Mouse (Mus musculus) kidney, postnatal 25 days (tissue): ENCODE results near the gene Gfy.
A peak's percentile ranks its signal among the peaks of the same experiment; 100 is the strongest.

Experiments
- DNase-seq, 2 experiments: peaks; one replicate each; pipeline ENCODE4 v3.0.0; 2021; ENCODE audit warnings: mixed read lengths in 2 of 2

The Gfy gene

DNA sequence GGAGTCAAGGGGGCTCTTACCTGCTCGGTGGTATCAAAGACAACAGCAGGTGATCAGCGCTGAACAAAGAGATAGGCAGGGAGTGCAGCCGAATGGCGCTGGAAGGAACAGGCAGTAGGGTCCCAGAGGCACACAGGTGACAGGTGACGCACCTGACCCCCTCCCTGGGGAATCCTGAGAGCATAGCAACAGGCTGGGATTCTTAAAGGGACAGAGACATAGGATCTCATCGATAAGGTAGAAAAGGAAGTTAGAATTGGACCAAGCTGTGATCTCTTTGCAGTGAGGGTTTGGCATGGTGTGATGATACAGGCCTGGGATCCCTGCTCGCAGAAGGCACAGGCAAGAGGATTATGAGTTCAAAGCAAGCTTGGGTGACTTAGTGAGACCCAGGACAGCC is at the start of gene Gfy:
Gfy (minus strand) TSS at position 101 of the 400 bp plus-strand sequence.
- no peak for DNase-seq

DNA sequence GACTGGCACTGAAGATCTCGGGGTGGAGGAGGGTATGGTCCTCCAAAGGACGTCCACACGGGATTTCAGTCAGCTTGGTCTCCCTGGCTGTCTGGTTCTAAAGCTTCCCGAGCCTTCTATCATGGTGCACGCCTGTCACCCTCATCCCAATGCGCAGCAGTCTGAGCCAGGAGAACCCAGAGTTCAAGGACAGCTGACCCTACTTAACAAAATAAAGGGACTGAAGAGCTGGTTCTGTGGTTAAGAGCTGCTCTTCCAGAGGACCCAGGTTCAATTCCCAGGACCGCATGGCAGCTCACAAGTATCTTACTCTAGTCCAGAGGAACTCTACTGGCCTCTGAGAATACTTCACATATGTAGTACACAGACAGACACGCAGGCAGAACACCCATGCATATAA is 49.7 kb upstream of the Gfy start:
- DNase-seq = no peak

DNA sequence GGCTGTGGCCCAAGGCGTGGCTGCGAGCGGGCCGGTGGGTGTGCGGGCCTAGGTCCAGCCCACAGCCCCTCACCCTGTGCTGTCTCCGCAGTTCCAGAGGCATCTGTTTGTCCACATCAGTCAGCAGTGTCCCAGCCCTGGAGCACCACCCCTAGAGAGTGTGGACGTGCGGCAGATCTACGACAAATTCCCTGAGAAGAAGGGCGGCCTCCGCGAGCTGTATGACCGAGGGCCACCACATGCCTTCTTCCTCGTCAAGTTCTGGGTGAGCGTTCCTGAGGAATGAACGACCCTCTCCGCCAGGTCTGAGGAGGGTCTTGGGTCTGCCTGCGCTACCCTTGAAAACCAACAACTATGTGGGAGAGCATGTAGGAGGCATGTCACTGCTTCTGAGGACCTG is 49.2 kb upstream of the Gfy start:
- no peak for DNase-seq

- no peak for DNase-seq
Measured at GRCm38 (mm10) chr7:45226421-45226820, 47.1 kb upstream of the Gfy start.

DNA sequence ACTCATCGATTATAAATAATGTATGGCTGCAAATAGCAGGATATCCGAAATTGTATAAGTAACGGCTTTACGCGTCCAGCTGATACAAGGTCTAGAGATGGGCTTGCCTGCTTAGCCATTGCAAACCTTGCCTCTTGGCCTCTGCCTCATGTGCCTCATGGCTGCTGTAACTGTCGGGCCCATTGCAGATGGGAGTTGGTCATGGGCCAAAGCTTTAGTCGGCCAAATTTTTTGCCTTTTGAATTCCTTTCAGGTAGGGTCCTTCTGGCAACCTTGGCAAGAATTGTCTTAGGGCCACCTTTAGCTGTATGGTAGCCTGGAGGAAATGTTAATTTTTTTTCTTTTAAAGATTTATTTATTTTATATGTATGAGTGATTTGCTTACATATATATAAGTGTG is 45.5 kb upstream of the Gfy start:
- DNase-seq = no peak

DNA sequence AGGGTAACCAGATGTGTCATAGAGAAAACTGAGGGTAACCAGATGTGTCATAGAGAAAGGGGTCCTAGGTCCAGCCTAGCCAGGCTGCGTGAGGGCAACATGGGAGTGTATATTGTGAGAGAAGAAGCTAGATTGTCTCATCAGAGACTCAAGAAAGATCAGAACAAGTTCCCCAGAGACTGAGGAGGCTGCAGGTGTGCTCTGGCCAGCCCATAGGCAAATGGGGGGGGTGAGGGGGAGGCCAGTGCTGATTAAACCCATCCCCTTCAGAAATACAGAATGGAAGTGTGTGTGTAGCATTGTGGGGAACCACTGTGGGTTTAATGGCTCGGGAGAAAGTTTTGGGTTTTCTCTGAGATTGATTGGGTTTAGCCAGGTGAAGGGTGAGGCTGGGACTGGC is 42.3 kb upstream of the Gfy start:
- no peak for DNase-seq

DNA sequence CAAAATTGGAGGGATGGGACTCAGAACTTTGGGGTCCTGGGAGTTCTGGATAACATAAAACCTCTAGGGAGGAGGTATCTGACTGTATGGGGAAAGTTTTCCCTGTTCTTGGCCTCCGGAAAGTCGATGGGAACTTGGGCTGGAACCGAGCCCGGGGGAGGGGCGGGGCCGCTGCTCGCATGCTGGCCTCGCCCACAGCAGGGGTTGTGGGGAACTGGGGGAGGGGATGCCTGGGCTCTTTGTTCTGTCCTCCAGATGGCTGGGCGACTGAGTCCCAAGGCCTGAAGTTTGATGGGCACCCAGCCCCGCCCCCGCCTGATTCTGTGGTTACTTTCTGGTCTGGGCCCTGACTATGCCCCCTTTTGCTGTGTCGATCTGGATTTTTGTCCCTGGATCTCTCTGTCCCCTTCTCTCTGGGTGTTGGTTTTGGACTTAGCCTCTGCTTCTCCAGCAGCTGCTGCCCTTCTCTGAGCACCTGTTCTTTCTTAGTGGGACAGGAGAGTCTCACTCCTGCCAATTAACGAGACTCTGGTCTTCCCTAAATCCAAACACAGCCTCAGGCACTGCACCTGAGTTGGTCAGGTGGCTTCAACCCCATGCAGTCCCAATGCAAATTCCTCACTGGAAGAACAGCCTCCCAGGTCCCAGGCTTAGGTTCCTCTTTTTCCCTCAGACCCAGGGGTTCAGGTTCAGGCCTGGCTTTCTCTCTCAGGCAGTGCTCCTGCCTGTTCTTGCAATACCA is 37.2 kb upstream of the Gfy start:
- DNase-seq = peak; percentile 76 to 82

DNA sequence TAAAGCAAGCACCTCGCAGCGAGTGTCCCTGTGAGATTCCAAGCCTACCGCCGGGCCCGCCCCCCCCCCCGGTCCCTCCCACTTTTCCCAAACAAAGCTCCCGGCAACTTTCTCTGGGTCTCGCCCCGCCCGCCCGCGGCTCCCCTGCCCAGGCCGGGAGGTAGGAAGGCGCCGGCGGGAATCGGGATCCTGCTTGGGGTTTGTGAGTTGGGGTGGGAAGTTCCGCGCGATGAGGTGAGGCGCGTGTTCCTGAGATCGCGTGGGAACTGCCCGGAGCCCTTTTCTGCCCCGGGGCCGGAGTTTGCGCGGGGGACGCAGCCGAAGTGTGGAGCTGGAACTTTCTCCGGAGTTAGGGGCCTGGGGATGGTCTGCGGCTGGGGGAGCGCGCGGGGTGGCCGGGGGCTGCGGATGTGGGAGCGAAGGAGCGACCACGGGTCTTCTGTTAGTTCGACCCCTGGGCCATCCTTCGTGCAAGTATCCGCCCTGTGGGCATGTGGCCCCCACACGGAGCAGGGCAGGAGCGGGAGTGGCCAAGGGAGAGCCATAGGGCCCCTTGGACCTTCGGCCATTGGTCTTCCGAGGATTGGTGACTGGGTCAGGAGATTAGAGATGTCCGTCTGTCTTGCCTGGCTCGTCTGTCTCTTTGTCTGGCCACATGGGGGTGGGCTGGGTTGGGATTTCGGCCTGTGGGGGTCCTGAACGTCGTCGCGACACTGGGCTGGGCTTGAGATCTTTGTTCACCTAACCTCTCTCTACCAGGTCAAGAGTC is 36.5 kb upstream of the Gfy start, which contains the start of gene Tead2:
Tead2 (plus strand) TSS at position 81 of the 769 bp plus-strand sequence.
- DNase-seq = peak; percentile 64 to 71

DNA sequence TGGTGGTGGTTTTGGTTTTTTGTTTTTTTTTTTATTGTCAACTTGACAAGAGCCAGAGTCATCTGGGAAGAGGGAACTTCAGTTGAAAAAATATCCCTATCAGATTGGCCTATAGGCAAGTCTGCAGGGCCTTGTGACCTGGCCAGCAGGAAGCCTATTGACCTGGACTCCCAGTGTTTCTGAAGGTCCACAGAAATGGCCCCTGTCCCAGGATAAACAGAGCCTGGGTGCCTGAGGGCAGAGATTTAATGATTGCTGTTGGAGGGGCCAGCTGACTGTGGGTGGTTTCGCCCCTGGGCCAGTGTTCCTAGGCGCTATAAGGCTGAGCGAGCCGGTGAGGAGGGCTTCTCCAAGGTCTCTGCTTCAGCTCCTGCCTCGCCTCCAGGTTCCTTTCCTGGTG is 34.3 kb upstream of the Gfy start:
- no peak for DNase-seq

DNA sequence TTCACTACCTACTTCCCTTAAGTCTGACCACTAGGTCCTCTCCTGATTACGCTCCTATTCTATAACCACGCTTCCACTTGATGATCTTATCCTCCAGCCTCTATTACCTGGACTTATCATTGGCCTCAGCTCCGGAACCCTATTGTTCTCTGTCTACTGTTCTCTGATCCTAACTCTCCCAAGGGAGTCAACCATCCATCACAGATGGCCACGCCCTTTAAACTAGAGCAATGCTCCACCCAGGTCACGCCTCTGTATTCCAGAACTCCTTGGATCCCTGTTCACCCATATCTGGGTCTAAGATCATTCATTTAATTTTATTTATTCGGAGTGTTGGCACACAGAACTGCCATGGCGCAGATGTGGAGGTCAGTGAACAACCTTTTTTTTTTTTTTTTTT is 33.0 kb upstream of the Gfy start:
- DNase-seq = no peak

DNA sequence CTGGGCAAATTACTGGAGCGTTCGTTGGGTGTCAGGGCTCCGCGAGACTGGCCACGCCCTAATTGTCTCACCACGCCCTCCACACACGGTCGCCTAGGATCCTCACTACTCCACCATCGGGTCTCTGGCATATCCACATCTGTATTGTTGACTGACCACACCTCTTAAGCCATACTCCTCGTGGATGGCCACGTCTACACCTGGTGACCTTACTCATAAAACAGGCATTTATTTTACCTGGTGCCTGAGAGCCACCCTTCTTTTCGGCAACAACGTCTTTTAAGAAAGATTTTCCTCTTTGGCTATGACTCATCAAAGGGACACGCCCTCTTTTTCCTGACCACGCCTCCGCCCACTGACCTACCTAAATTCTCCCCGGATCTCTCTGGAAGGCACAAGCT is 32.5 kb upstream of the Gfy start, which contains the start of gene Dkkl1:
Dkkl1 (minus strand) TSS at position 297 of the 401 bp plus-strand sequence.
- no peak for DNase-seq

GRCm38 (mm10) chr7:45211070-45211469 is 31.7 kb upstream of the Gfy start:
- no peak for DNase-seq

GRCm38 (mm10) chr7:45208260-45208659 is 28.9 kb upstream of the Gfy start:
- no peak for DNase-seq

- DNase-seq = peak; percentile 90 to 94
Measured at GRCm38 (mm10) chr7:45204380-45205143, 25.2 kb upstream of the Gfy start, which contains the start of gene Ccdc155. Gene Ccdc155 (minus strand): TSS chr7:45204892.

GRCm38 (mm10) chr7:45202654-45203053 is 23.3 kb upstream of the Gfy start:
- no peak for DNase-seq

GRCm38 (mm10) chr7:45198961-45199360 is 19.6 kb upstream of the Gfy start:
- DNase-seq = no peak

DNA sequence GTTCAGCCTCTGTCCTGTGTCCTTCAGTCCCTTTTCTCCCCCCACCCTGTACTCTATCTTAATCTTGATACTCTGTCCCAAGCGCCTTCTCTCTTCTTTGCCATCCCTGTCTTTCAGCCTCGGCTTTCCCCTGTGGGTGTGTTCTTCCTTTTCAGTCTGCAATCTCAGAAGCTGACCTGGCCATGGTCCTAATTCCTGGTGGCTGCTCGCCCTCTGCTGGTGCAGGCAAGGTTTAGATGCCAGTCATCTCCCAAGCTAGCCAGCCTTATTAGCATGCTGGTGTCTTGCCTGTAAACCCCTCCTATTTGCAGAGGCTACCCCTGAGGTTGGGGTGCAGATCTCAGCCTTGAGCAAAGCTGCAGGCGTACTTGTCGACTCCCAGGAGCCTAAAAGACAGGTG is 19.1 kb upstream of the Gfy start:
- peak; percentile 81 to 83 for DNase-seq

DNA sequence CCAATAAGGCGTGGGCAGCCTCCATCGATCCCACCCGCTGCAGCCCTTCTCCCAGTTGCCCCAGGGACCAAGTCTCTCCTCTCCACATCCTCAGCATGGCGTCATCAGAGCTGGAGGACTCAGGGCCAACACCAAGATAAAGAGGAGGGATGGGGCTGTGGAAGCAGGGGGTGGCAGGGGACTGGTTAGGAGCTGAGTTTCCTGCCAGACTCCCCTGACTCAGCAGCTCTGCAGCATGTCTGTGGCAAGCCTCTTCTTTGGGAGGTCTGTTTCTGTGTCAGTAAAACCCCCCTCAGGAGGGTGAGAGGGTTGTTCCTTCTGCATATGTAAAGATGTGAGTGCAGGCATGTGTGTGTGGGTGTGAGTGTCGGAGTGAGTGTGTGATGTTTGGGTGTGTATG is 17.6 kb upstream of the Gfy start:
- no peak for DNase-seq

DNA sequence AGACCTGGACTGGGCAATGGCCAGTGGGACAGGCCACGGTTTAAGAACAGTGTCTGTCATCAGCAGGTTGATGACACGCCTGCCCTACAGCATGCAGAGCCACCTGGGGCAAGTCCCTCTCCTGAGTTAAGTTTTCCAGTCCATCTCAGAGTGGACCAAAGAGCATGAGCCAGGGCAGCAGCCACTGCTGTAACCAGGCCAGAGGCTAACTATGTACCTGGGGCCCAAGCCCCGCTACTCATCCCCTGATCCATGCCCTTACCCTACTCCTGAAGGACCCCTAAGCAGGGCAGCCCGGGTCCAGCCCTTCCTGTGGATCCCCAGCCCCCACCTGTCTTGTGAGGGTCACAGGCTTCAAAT is 16.8 kb upstream of the Gfy start:
- no peak for DNase-seq

- no peak for DNase-seq
Measured at GRCm38 (mm10) chr7:45195341-45196175, 16.2 kb upstream of the Gfy start.

DNA sequence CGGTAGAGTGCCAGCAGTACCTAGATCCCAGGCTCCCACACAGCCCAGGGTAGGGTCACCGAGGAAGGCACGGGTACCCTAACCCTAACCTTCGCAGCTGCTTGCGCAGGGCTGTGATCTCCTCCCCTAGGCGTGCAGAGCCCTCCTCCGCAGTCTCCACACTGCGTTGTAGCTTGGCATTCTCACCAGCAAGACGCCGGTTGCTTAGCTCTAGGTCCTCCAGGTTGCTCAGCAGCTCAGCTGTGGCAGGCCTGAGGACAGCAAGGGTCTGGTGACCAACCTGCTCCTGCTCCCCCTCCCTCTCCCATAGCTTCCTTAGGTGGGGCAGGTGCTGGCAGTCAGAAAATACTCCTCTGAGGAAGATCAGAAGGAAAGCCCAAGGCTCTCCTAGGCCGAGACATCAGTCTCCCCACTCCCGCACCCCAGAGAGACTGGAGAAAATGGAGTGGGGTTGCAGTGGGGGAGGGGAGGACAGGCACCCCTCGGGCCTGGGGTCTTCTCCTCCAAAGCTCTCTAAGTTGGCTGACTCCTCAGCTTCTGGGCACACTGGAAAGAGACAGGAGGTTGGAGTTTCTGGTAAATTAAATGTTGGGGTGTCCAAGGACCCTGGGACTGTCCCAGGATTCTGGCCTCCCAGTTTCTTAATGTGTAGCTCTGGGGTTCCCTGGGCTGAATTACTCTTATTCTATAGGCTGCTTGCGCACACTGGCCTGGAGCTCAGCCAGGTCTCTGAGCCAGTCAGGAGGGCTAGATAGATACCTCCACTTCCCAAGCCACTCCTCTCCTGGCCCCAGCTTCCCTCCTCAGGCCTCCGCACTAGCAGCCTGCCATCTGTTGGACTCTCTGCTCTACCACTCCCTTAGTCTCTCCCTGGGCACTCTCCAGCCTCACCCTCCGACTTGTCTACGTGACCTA is 14.8 kb upstream of the Gfy start:
- no peak for DNase-seq
